Mouse (Mus musculus) adrenal gland, postnatal 10 days (tissue): Measurements from ENCODE around the gene Taok3. TPM values are rescaled to one million over a fixed set of nuclear protein-coding genes. Genes with fewer than 3 reads are reported as not detected.
"Not testable (repeated sequence)": the region's sequence is repeated elsewhere in the genome, so short reads cannot be mapped to it uniquely, and the experiment has no call there.

Experiments
- DNase-seq: peaks from one replicate; pipeline ENCODE4 v3.0.0; 2021; ENCODE audit warnings: mixed read lengths
- total RNA-seq, 2 experiments: library from RNA; stranded (reverse); gene quantifications; 2 replicates each; pipeline ENCODE4 v1.2.3; 2021

Gene Taok3
- total RNA-seq, 2 experiments from 2014 or later = 26.0 to 29.3 TPM

- no peak for DNase-seq
Measured at GRCm38 (mm10) chr5:117263566-117263965, 143.6 kb downstream of the Taok3 start.

DNA sequence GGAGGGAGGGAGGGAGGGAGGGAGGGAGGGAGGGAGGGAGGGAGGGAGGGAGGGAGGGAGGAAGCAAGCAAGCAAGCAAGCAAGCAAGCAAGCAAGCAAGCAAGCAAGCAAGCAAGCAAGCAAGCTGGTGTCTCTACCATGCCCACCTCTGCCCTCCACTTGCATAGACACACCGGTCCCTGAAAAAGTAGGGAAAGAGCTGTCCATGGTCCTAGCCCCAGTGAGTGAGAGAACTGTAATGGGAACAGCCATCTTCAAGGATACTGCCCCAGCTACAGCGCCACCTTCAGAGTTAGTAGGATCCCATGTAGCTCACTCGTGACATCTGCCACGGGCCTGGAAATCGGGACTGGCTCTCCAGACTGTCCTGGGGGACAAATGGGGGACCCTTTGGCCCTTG, 144.8 kb downstream of the Taok3 start:
- DNase-seq = no peak

DNA sequence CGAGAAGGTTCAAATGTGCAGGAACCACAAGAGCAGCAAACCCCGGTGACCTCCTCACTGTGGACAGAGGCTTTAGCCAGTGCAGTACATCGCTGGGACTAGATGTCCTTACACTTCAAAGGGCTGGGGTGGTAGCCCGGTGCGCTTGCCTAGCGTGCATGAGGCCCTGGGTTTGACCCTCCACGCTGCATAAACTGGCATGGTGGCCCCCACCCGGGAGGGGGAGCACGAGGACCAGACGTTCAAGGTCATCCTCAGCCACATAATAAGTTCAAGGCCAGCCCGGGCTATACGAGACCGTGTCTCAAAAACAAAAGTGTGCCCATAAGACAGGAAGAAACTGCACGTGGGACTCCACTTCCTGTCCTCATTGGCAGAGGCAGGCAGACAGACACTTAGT, 148.0 kb downstream of the Taok3 start:
- no peak for DNase-seq

DNA sequence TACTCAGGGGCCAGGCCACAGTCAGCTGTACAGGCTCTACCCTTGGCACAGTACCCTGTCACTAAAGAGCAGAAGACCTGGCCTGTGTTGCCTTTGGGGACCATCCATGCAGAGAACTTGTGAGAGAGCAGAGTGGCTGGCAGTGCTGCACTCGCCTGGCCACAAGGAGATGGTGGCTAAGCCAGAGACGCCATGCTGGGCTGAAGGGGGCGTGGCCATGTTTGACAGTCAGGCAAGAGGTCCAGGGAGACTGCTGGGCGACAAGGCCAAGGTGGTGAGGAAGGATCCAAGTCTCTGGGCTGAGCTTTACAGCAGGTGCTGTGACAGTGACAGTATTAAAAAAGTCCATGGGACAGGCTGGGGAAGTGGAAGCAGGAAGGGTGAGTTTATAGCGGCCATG, 148.8 kb downstream of the Taok3 start:
- DNase-seq = no peak

DNA sequence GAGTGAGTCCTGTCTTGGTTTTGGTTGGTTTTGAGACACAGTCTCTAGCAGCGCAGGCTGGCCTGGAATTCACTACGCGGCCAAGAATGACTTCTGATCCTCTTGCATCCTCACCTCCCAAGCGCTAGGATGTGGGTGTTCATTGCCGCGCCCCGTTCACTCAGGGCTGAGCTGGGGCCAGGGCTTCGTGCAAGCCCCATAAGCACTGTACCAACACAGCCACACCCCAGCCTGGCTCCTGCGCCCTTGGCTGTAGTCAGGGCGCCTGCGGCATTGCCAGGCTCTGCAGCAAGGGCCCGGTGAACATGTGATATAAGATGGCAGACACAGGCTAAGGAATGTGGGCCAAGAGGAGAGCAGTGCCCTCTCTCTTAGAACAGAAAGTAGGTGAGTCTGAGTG, 149.5 kb downstream of the Taok3 start:
- no peak for DNase-seq

DNA sequence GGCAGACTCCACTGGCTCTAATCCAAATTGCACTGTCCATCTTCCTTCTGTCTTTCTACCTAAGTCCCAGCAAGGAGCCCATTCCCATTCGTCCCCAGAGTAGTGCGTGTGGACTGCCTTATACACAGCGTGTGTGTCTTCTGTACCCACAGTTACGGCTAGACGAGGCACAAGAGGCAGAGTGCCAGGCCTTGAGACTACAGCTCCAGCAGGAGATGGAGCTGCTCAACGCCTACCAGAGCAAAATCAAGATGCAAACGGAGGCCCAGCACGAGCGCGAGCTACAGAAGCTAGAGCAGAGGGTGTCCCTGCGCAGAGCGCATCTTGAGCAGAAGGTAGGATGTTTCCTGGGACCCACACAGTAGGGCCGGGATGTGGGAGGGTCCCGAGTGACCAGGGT, 152.0 kb downstream of the Taok3 start:
- no peak for DNase-seq

DNA sequence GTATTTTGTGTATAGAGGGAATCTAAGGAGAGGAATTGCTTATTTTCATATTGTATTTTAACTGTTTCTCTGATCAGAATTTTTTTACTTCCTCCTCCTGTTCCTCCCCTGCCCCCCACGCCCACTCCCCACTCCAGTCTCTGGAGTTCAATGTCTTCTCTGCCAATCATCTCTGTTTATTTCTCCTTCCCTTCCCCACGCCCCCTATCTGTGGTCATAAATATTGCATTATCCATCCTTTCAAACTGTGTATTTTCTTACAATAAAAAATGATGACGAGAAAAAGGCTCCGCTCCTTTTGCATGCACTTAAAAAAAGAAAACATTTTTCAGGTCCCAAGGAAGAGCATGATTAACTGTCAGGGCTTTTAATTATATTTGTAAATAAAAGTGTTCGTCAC, 154.9 kb downstream of the Taok3 start:
- no peak for DNase-seq

GRCm38 (mm10) chr5:117277784-117278183, 157.9 kb downstream of the Taok3 start:
- DNase-seq = no peak

- peak; percentile 62 for DNase-seq
Measured at GRCm38 (mm10) chr5:117278809-117279668, 159.1 kb downstream of the Taok3 start.

- no peak for DNase-seq
Measured at GRCm38 (mm10) chr5:117279669-117280050, 159.7 kb downstream of the Taok3 start.

DNA sequence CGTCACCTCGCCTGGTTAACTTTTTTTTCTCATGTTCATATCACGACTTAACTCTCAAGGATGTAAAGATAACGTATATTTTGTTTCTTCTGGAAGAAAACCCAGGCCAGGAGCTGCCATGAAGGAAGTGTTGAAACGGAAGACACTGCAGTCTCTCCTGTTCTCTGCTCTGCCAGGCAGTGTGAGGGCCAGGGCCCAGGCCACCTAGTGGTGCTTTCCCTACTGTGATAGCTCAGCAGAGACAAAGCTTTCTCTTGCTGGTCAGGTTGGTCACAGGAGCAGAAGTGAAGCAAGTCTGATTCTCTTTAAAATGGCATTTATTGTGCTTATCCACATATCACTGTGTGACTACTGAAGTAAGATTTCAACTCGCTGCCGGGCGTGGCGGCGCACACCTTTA, 161.6 kb downstream of the Taok3 start:
- no peak for DNase-seq

DNA sequence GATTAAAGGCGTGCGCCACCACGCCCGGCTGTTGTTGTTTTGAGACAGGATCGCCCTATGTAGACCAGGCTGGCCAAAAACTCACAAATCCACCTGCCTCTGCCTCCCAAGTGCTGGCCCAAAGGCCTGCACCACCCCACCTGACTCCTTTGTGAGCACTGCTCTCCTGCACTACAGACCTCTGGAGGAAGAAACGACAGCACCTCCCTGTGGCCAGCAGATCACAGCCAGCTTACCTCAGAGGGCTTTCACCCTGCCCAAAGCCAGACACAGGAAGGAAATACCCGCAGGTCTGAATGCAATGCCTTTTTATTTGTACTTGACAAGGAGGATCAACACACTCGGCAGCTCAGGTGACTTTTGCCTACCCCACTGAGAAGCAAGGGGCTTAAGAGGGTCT, 162.4 kb downstream of the Taok3 start:
- DNase-seq = no peak

GRCm38 (mm10) chr5:117284029-117284428, 164.1 kb downstream of the Taok3 start:
- peak; percentile 41 for DNase-seq

DNA sequence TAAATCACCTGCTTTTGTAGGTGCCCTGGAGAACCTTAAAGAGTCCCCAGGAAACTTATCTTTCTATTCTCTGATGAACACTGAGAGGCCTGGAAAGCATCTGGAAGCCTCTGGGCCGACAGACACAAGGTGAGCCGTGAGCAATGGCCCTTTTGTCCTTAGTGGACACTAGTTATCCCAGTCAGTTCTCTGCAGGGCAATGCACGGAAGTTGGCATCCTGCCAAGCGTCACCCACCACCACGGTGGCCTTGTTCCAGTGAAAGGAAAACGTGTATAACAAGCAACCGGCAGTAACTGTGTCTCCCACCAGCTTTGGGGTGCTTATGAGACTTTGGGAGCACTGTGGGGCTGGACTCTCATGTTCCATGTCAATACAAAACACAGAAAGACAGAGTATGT, 164.8 kb downstream of the Taok3 start:
- DNase-seq = peak; percentile 45

GRCm38 (mm10) chr5:117285266-117285665, 165.3 kb downstream of the Taok3 start:
- peak; percentile 35 for DNase-seq

DNA sequence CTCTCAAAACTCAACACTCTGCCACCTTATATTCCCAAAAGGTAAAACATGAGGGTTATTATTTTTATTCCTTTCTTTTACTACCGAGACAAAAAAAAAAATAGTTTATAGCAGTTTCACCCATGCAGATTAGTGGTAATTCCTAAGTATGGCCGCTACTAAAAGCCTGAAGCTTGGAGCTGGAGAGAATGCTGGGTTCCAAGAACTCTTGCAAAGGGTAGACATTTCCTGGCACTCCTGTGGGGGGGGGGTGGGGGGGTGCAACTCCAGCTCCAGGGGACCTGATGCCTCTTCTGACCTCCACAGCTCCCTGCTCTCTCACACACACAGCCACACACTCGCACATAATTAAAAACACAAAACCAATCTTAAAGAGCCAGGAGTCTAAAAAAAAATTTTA, 166.4 kb downstream of the Taok3 start:
- no peak for DNase-seq

- DNase-seq = peak; percentile 99
Measured at GRCm38 (mm10) chr5:117286831-117287822, 167.2 kb downstream of the Taok3 start, which contains the start of gene Pebp1. TSS of gene Pebp1 (minus strand) at chr5:117287625.

GRCm38 (mm10) chr5:117289646-117290045, 169.7 kb downstream of the Taok3 start:
- no peak for DNase-seq

DNA sequence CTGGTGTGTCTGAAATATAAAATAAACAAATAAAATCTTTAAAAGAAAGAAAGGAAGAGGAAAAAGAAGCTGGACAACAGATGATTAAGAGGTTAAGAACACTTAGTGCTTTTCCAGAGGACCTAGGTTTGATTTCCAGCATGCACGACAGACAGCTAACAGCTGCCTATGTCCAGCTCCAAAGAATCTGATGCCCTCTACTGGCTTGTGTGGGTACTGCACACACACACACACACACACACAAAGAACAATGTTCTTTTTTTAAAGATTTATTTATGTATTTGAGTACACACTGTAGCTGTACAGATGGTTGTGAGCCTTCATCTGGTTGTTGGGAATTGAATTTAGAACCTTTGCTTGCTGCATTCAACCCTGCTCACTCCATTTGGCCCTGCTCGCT, 170.2 kb downstream of the Taok3 start:
- DNase-seq = no peak

- no peak for DNase-seq
Measured at GRCm38 (mm10) chr5:117291312-117291711, 171.4 kb downstream of the Taok3 start.

- no peak for DNase-seq
Measured at GRCm38 (mm10) chr5:117292547-117292946, 172.6 kb downstream of the Taok3 start.

- DNase-seq = not testable (repeated sequence)
Measured at GRCm38 (mm10) chr5:117293776-117294175, 173.8 kb downstream of the Taok3 start.

DNA sequence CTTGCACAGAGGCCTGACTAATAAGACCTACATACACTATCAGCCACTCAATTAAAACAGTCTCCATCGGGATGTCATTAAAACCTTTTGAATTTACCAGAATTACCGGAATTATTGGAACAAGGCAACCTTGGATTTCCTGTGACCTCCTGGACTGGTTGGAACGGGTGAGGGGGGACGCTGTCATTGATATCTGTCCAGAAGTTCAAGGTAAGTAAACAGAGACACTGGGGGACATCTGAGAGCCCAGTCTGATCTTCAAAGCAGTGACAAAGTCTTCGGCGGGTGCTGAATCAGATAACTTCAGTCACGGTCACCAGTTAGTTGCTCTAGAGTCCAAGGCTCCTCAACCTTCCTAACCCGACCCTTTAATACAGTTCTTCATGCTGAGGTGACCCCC, 175.1 kb downstream of the Taok3 start:
- no peak for DNase-seq
